Mouse (Mus musculus) mouse trophoblast stem cell (cell line): Measurements from ENCODE around the gene Syt14.

ENCODE experiments used
- in situ Hi-C, 2 experiments: fragments of 300-500 bp; cut with MseI, MboI; formaldehyde crosslinking; loops; 2 replicates in 1 of 2; 3 replicates in 1 of 2; pipeline ENCODE4 v1.15.1; 2025

The Syt14 gene

DNA sequence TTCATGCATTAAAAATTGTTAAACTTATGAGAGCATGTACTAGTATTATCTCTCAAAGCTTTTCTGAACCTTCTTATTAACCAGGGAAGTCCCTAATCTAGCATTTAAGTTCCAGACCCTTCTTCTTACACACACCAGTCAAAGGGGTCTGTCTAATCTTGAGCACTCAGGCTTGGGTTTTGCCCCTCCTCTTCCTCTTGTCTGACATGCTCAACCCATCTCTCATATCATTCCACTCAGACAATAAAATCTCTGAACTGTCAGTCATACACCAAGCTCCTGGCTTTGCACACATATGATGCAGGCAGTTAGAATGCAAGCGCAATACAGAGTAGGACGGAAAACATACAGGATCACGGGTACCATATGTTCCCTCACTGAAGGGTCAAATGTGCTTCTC lies 48.4 kb downstream of the Syt14 start:
- in situ Hi-C loops: no loop called here

DNA sequence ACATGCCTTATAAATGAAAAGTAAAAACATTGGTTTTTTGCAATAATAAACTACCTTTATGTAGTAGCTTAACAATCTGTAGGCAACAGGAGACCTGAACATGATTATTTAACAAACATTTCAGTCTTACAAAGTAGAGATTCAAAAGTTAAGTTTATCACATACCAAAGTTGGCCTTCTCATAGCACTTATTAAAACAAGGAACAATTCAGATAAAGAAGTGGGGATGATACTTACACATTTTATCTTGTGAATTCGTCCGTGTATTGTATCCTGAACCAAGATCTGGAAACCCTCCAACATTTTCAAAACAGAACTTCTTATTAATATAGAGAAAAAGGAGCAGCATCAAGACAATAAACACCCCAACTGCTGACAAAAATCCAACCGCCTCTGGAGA lies 49.1 kb downstream of the Syt14 start:
- in situ Hi-C loops: no loop called here

DNA sequence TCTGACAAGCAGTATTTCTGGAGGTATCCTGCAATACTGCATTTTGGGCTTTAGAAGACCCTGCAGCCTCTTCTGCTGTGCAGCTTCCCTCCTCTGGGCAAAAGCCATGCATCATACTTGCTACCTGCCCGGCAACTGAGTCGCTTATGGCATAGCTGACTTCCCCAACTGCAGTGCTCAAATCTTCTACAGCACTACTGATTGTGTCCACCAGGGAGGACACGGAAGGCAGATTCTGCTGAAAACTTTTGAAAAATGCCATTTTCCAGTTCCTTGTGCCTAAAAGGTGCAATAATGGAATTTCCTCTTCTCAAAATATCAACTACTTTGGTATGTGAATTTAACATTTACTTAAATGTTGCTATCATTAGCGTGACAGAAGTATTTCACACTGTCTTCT lies 51.2 kb downstream of the Syt14 start:
- in situ Hi-C loops: no loop called here

DNA sequence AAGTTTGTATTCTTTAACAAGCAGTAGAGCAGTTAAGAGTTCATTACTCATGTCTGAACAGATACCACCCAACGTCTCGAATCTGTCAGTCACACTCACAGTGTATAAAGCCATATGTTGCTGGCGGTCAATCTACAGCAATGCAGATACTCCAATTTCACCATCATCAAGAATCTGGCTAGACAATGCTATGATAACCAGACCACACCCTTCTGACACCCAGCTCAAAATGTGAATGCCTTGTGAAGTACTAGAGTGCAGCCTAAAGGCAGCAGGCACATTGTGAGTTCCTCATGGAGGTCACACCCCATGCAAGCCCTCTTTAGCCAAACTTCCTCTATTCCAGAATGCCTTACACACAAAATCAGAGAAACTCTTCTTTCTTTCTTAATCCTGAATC lies 53.9 kb downstream of the Syt14 start:
- in situ Hi-C loops: no loop called here

DNA sequence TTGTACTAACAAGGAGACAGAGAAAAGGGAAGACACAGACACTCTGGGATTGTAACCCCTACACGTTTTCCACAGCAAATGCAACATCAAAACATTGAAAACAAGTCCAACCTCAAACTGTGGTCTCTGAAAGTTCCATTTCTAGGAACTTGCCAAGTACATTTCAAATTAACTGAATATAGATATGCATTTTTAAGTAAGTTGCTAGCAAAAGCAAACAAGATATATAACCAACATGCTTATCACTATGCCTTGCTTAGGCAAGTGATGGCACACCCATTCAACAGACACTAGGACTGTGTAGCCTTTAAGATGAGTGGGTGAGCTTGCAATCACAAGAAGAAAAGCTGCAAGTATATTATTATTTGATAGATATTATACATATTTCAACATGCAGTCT lies 54.5 kb downstream of the Syt14 start:
- in situ Hi-C loops: no loop called here

DNA sequence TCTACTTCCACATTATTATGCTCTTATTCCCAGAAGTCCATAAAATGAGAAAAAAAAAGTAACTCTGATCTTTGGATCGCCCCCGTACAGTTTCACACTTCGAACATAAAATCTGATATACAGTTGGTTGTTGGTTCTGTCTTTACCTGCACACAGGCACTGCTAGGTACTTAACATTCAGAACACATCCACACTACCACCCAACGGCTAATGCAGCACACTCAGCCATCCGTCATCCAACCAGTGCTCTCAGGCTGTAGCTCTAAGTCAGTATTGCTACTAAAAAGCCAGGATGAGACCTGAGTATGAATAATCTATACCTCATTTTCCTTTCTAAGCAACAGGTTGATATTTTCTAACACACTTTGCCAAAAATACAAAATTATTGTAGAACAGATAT lies 73.3 kb downstream of the Syt14 start:
- in situ Hi-C loops: no loop called here

DNA sequence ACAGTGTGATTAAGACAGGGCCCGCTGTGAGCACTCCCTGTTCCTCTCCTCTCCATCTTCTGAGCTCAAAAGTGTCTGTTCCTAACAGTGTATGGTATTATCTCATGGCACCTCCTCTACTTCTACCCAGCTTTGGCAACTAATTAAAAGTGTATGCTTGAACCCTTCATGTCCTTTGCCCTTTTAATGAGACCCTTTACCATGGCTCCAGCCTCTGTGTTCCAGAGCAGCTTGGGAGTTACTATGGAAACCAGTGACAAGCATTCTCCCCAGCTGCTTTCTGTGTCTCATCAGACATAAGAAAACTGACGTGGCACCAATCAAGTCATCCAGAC lies 87.8 kb downstream of the Syt14 start:
- in situ Hi-C loops: no loop called here

DNA sequence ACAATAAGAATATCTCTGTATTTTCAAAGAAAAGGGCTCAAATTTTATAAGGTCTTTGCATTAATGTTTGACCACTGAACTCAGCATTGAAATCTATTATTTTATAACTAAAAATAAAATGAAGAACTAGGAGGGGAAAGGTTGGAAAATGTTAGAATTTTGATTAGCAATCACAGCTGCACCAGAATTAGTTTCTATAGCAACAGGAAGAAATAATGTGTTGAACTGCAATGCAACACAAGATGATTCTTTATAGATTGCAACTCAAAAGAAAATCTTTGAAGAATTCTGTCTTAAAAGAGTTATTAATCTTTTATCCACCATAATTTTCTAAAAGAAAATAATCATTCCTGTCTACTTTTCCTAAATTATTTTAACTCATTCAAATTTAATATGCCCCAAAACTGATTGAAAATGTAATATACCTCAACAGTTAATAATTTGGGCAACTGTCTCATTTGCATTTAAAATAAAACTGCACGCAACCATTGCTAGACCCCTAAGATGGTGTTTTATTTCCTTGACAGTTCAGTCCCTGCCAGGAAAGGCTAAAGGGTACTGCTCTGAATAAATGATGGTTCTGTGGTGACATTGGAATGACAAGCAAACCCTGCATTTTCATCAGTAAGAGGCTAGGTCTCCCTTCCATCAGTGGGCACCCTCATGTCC lies 88.3 kb downstream of the Syt14 start:
- in situ Hi-C loops: no loop called here

DNA sequence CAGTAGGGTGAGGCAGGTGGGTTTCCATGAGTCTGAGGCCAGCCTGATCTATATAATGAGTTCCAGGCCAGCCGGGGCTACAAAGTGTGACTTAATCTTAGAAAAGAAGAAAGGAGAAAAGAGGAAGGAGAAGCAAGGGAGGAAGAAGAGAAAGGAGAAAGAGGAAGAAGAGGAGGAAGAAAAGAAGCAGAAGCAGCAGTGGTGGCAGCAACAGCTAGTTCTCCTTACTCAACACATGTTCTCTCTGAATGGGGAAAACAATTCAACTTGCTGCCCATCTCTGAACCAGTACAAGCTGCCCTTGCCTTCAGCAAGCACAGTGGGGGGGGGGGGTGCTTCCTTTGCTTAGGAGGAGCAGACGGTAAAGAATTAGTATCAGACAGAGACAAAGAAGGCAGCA lies 96.5 kb downstream of the Syt14 start:
- in situ Hi-C loops: no loop called here

DNA sequence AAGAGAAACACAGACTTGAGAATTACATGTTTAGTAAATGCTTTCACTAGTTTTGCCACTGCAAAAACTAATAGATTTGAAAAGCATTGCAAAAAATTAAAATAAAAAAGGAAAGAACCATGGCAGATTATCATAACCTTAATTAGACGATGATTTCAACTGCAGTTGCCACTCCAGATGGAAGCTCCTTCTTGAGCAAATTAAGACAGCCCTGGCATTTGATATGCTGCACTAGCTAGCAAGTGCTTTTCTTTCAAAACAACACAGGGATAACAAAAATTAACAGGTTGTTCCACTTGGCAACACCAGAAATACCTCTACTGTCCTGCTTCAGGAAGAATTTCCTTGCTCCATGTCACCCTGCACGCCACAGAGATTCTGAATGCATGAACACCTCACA lies 97.6 kb downstream of the Syt14 start:
- in situ Hi-C loops: no loop called here

DNA sequence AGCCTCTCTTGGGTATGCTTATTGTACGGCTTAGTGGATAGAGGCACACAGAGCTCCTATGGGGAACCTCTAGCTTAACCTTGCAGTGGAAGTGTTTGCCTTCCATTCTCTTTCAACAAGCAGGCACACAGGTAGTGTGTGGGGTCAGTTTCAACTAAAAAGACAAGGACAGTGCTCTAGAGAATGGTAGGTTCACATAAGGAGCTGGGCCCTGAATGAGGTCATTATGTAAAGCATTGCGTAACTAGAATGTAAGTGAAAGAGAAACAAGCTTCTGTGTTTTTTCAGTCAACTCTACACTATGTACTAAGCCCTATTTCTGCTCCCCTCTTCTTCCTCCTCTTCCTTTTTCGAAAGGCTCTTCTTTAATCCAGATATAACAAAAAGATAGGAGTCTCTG lies 103.8 kb downstream of the Syt14 start:
- in situ Hi-C loops: no loop called here

DNA sequence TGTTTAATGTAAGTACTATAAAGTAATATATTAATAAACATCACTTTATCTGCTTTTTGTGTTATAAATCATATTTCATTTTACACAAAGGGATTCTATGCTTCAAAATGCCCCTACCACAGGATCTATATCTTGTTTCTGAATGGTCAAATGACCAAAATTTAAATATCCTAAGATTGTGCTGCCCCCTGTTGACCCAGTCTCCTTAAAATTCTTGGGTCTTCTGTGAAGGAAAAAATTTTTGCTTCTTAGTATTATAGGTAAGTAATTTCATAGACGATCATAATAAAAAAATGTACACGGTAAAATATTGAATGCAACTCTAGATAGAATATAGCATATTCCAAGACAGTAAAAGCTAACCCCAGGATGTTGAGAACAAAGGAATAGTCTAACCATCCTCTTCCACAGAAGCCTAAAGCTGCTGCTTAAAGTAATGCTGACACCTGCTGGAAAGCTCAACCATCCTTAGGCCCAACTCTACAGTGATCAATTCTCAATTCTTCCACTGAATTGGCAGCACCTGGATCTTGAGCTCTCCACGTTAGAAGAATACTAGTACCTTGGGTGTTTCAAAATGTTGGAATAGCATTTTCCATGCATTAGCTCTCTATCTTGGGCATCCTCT lies 123.4 kb downstream of the Syt14 start:
- in situ Hi-C loops: no loop called here

DNA sequence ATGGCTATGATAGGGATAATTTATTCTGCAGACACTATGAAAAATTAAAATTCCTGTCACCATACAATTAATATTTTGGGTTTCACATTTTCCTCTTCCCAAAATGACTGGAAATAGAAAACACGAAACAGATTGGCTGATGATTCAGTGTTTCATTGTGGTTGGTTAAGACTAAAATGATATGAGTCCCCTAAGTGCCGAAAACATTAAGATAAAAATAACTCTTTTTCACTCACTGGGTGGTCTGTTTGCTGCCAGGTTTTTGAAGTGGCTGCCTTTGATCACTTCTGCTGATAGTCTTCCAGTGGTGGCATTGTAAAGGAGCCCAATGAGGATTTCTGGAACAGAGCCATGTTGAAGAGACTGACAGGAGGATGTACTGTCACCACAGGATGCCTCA lies 134.1 kb downstream of the Syt14 start:
- in situ Hi-C loops: no loop called here

DNA sequence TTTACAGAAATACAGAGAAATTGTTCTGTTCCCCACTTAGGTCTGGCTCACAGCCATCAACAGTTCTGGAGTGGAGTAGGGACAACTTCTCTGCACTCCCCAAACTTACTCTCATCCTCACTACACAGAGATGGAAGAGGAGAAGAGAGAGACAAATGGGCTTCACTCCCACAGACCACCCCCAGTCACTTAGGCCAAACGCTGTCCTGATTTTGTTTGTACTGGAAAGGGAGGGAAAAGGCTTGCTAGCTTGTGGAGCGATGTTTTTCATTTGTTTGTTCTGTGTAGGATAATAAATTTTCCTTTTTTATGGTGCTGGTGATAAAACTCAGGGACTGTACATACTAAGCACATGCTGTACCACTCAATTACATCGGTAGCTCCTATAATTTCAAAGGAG lies 134.7 kb downstream of the Syt14 start:
- in situ Hi-C loops: no loop called here

DNA sequence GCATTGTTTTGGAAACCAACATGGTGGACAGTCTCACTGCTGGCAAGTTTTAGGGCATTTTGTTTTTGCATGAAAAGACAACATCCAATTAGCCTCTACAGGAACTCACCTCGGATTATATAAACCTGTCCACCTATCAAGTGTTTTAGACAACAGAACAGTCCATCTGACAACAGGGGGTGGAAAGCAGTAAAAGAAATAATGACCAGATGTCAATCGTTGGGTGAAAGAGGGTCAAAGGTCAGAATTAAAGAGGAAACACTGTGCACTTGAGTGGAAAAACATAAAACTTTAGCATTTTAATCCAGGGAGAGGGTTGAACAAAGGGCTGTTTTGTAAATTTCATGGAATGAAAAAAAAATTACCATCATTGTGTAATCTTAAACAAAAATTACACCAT lies 136.8 kb downstream of the Syt14 start:
- in situ Hi-C loops: no loop called here

DNA sequence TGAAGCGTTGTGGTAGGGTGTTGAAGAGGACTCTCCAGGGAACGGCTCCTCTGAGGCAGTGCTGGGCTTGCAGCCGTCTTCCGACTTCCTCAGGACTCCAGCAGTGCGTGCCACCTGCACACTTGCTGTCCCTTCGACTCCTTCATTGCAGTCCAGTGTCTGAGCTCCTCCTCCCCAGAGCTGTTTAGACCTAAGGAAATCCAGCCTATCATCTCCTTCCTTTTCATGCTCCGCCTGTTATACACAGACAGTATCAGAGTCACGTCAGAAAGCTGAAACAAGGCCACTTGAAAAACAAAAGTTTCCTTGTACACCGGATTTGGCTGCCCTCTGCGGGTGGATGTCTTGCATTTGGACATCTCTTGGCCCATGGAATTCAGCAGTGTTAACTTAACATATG lies 138.4 kb downstream of the Syt14 start:
- in situ Hi-C loops: no loop called here

DNA sequence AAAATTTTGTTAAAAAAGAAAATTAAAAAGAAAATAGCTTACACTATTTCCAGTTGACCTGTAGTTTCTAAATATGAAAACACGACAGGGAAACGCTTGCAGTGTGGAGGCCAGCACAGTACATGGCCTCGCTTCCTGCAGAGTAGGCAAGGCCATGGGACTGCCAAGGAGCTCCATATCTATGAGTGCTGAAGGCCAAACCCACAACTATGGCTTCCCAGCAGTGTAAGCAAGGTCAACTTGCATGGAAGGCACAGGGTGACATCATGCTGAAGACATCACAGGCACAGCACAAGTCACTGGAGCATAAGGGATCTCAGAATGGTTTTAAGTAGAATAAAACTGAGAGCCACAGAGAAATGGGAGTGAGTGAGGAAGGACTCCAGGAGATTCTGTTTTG lies 139.5 kb downstream of the Syt14 start:
- in situ Hi-C loops: no loop called here

DNA sequence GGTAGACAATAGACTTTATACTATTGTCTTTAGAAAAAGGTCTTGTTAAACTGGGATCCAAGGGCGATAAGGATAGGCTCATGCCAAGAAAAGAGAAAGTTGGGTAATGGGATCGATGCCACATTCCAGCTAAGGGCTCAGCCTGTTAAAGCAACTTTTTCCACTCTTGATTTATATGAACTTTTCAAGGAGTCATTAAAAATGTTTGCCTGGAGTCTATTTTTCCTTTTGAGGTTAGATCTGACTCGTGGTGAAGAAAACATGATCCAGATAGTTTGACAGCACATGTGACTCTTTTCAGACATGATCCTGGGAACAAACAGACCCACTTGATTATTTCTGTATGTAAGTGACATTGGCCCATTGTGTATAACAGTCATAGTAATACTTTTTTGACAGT lies 144.9 kb downstream of the Syt14 start:
- in situ Hi-C loops: no loop called here

DNA sequence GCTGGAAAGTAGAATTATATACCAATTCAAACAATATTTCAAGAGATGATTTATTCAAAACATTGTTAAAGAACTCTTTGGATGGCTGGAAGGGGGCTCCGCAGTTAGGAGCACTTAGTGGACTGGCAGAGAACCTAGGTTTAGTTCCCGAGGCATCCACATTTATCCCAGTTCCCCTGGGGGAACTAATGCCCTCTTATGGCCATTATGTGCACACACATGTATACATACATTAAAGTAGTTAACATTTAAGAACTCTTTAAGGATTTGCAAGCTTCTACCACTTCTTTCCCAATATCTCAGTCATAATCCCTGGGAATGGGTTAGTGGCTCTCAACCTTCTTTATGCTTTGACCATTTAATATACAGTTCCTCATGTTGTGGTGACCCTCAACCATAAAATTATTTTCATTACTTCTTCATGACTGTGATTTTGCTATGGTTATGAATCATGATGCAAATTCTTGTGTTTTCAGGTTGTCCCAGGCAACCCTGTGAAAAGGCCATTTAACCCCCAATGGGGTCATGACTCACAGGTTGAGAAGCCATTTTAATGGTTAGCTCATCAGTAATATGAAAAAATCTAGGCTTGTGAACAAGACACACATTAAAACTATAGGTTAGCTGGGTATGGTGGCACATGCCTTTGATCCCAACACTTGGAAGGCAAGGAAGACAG lies 152.8 kb downstream of the Syt14 start:
- in situ Hi-C loops: no loop called here

DNA sequence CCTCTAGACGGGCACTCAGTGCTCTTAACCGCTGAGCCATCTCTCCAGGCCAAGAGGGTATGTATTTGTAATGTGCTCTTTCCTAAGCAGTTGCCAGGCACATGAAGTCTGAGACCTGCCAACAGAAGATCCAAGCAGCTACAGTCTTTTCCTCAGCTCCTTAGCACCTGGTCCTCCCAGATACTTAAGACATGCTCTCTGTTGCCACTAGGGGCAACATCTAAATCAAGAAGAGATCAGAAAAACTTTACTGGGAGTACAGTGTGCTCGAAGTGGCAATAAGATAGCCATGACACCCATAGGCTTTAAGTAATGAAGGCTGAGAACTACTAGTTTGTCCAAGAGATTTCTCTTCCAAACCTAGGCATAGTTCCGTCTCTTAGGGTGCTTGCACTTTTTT lies 155.4 kb downstream of the Syt14 start:
- in situ Hi-C loops: no loop called here

DNA sequence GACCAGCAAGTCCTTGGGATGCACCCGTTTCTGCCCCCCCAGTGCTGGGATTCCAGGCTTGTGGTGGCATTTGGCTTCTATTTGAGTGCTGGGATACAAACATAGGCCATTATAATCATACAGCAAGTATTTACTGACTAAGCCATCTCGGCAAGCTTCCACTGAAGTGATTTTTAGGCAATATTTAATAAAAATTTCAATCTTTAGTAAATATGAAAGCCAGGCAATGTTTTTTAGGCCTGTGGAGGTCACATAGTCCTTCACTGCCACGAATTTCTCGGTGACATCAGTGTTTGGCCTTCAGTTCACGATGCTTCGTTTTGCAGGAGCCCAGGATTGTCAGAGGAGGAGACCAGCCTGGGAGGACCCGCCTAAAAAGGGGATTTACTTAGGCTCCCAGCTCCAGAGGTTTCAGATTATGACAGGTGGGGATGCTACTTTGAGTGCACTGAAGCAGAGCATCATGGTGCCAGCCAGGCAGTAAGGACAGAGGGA lies 156.4 kb downstream of the Syt14 start:
- in situ Hi-C loops: no loop called here

DNA sequence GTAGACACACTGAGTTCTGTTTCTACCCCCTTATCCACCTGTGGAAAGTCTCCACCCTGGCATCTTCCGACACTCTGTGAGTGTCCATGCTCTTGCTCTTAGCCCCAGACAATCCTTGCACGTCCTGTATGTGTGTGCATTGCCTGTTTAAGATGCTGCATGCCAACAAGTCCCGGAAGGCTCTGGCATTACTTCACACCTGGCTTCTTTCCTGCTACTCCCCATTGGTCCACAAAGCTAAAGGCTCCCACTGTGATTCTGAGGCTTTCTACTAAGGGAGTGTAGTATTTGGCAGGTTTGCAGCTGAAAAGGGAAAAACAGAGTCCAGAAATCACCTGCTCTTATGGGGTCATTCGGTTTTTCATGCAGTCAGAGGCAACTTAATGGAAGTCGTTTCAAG lies 162.7 kb downstream of the Syt14 start:
- in situ Hi-C loops: no loop called here

DNA sequence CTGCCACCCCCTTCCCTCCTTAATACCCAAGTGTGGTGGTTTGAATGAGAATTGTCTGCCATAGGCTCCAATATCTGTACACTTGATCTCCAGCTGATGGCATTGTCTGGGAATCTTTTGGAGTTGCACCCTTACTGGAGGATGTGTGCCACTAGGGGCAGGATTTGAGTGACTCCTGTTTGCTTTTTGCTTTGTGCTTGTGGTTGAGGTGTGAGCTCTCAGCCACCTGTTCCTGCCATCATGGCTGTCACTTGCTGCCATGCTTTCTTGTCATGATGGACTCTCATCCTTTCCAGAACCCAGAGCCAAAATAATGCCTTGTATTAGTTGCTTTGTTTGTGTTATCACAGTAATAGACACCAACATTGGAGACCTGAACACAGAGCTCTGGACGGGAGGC lies 165.8 kb downstream of the Syt14 start:
- in situ Hi-C loops: no loop called here
